ENCODE assay signal across 27 mouse cellular contexts in the genomic region with DNA sequence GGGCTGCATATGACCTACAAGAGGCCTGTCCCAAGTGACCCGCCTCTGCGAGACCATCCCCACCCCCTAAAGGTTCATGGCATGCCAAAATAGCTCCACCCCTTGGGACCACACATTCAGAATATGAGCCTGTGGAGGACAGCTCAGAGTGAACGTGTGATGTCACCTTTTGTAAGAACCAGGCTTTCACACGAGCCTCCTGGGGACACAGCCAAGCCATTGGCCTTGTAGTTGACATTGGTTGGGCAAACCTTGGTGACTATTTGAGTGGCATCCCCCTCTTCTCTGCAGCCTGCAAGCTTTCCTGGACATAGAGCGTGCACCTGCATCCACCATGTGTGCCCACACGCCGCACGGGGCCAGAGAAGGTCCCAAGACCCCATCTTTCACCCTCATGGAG. TPM values are rescaled to one million over a fixed set of nuclear protein-coding genes. Genes with fewer than 3 reads are reported as not detected.
DNase-seq lines count a peak whose midpoint lies in the region; ATAC-seq and TF ChIP-seq lines count a peak whose summit lies in the region.
"Had no signal": no experiment of that assay in that cellular context is flagged by ENCODE, and none has a peak within 500 bp of the region (broad histone marks: within the 10 kb centered on the region; RNA-seq: fewer than 3 reads in every experiment).

No protein-coding gene starts in this region.

- no peak for TF ChIP-seq EP300 in CH12.LX (IDR thresholded peaks at IDR 0.05; ENCODE audit: low read length)

- peaks cover 0 to 31% of the 10 kb centered on the region in 2 experiments; a peak in 2 of 4 replicates for H3K4me1 ChIP-seq in CH12.LX (ENCODE audit: control insufficient read depth in 1 of 2, insufficient read depth in 2 of 2)
- H3K4me1 ChIP-seq: forebrain, embryonic 13.5 days had no signal

- H3K4me3 ChIP-seq in gastrocnemius, adult 2 months, result no peak overlapping the region
- H3K4me3 ChIP-seq in CH12.LX (replicated peaks in 1 of 3; ENCODE audit: low read depth in 2 of 3, low read length in 2 of 3, poor library complexity in 1 of 3), result no peak overlapping the region
- H3K4me3 ChIP-seq: forebrain, embryonic 10.5 days; forebrain, embryonic 13.5 days; heart, embryonic 10.5 days; heart, embryonic 13.5 days; hindbrain, embryonic 12.5 days; hindbrain, embryonic 15.5 days; intestine, embryonic 15.5 days had no signal

- no peak overlapping the region for H3K9ac ChIP-seq in CH12.LX (ENCODE audit: insufficient read depth, low read depth)
- H3K9ac ChIP-seq: forebrain, embryonic 13.5 days; heart, embryonic 13.5 days; hindbrain, embryonic 12.5 days; hindbrain, embryonic 15.5 days; intestine, embryonic 15.5 days had no signal

- no peaks in the 10 kb centered on the region for H3K36me3 ChIP-seq in CH12.LX (replicated peaks in 1 of 2; ENCODE audit: control insufficient read depth in 1 of 2, insufficient read depth in 1 of 2, low read length in 1 of 2)
- H3K36me3 ChIP-seq: forebrain, embryonic 10.5 days; G1E; hindbrain, embryonic 12.5 days; hindbrain, embryonic 15.5 days; intestine, embryonic 15.5 days had no signal

- in situ Hi-C loops in CH12.LX (cut with MboI; ENCODE audit: low pct_ligation_motif_present, low pct_unique_long_range_greater_than_20kb, low sequenced_read_pairs), result no loop called here

- no peaks in the 10 kb centered on the region for H3K79me2 ChIP-seq in CH12.LX (replicated peaks; ENCODE audit: control insufficient read depth, extremely low read depth, insufficient read depth, poor library complexity, severe bottlenecking)

- no peak for TF ChIP-seq CTCF in gastrocnemius, adult 2 months (IDR thresholded peaks at IDR 0.05)
- TF ChIP-seq CTCF in CH12.LX (conservative IDR thresholded peaks at IDR 0.05 in 1 of 2, IDR thresholded peaks at IDR 0.05 in 1 of 2; ENCODE audit: low read depth in 2 of 2, low read length in 2 of 2), result no peak

- peaks cover 4% of the 10 kb centered on the region for H3K27me3 ChIP-seq in CH12.LX (replicated peaks)
- H3K27me3 ChIP-seq: hindbrain, embryonic 12.5 days; hindbrain, embryonic 15.5 days; intestine, embryonic 15.5 days; Patski had no signal

- peak; percentile 25 to 68 for DNase-seq in adrenal gland, adult (ENCODE audit: inconsistent age in 2 of 2, low spot score in 1 of 2)
- DNase-seq in adrenal gland, postnatal 4 days (ENCODE audit: low spot score in 2 of 2), result no peak
- DNase-seq in gastrocnemius, adult 2 months, result peak; percentile 3
- no peak for DNase-seq in gastrocnemius, adult 8-10 months (ENCODE audit: low spot score in 2 of 2)
- DNase-seq in CH12.LX (ENCODE audit: extremely low read depth), result peak; percentile 33
- DNase-seq in adrenal gland, postnatal 36 days, result peak; percentile 44 to 62
- DNase-seq: cerebellum, adult 18-20 months; cerebellum, adult 9-10 months; cerebellum, postnatal 14 days; gastrocnemius, postnatal 25 days; heart, adult 18-20 months; heart, postnatal 14 days; heart, postnatal 4 days; kidney, adult 11 months had no signal

- intact Hi-C loops in gastrocnemius, adult 2 months (cut with DNase I), result no loop called here

- dilution Hi-C loops in CH12.LX (cut with MboI; ENCODE audit: extremely low pct_ligation_motif_present, extremely low pct_unique_long_range_greater_than_20kb, low sequenced_read_pairs), result no loop called here

- TF ChIP-seq POLR2A in CH12.LX (IDR thresholded peaks at IDR 0.05; ENCODE audit: low read depth, low read length), result no peak

- no peak overlapping the region for H3K27ac ChIP-seq in gastrocnemius, adult 2 months
- no peak overlapping the region for H3K27ac ChIP-seq in CH12.LX (ENCODE audit: insufficient read depth, low read depth)
- H3K27ac ChIP-seq: forebrain, embryonic 10.5 days; forebrain, embryonic 13.5 days; heart, embryonic 10.5 days; heart, embryonic 13.5 days; hindbrain, embryonic 12.5 days; hindbrain, embryonic 15.5 days; intestine, embryonic 15.5 days had no signal

- H3K9me3 ChIP-seq in CH12.LX (replicated peaks; ENCODE audit: low read length), result no peaks in the 10 kb centered on the region
- H3K9me3 ChIP-seq: forebrain, embryonic 10.5 days; forebrain, embryonic 13.5 days; G1E; heart, embryonic 10.5 days; heart, embryonic 13.5 days; hindbrain, embryonic 12.5 days; hindbrain, embryonic 15.5 days; intestine, embryonic 15.5 days had no signal

- TF ChIP-seq RAD21 in CH12.LX (IDR thresholded peaks at IDR 0.05; ENCODE audit: low read depth, low read length), result no peak

- H3K4me2 ChIP-seq in CH12.LX (ENCODE audit: insufficient read depth, low read depth, poor library complexity, severe bottlenecking), result no peak overlapping the region
- H3K4me2 ChIP-seq: forebrain, embryonic 13.5 days; heart, embryonic 13.5 days; hindbrain, embryonic 12.5 days; hindbrain, embryonic 15.5 days; intestine, embryonic 15.5 days had no signal

- no peak for ATAC-seq in megakaryocyte, adult 5-6 weeks (ENCODE audit: poor library complexity, severe bottlenecking)
- ATAC-seq: forebrain, embryonic 13.5 days; forebrain, embryonic 16.5 days; intestine, embryonic 15.5 days; Patski had no signal

TF ChIP-seq in CH12.LX, 34 proteins besides CTCF, POLR2A, EP300 and RAD21:
- TF ChIP-seq ETS1 (conservative IDR thresholded peaks at IDR 0.05; ENCODE audit: low read depth, low read length) (peak; percentile 34), MXI1 (IDR thresholded peaks at IDR 0.05; ENCODE audit: low read depth, low read length) (no peak)

RNA-seq across cellular contexts. Expression of a gene that starts 15.4 kb away (rescaled TPM):
- not detected for total RNA-seq in adrenal gland, postnatal 4 days (2021)
- under 1 TPM in 1 of 2 experiments, not detected in 1; 0.28 TPM for total RNA-seq in gastrocnemius, adult 2 months (2021)
- under 1 TPM in 1 of 4 experiments, not detected in 3; 0.34 TPM for total RNA-seq in gastrocnemius, adult 8-10 months (2022)
- total RNA-seq in CH12.LX (2012; rRNA removed) (0.29 and 0.81 TPM in 2 replicates), CH12.LX (2014; rRNA removed) (1.00 and 1.5 TPM in 2 replicates)
- polyA plus RNA-seq in CH12.LX (2012; ENCODE audit: insufficient read length, low read depth), result 0.87 and 1.0 TPM in 2 replicates
- total RNA-seq in adrenal gland, postnatal 36 days (2021), result not detected
- not detected in 2 replicates for total RNA-seq in megakaryocyte, adult 5-6 weeks (2015)
- total RNA-seq in megakaryocyte, adult 5-6 weeks (2017), result not detected in 2 replicates
- total RNA-seq: G1E; gastrocnemius, adult 18-20 months; gastrocnemius, postnatal 25 days; heart, adult 18-20 months; heart, postnatal 14 days; heart, postnatal 4 days had no signal
- polyA plus RNA-seq: forebrain, embryonic 10.5 days; forebrain, embryonic 13.5 days; forebrain, embryonic 16.5 days; G1E; heart, embryonic 10.5 days; heart, embryonic 13.5 days; heart, embryonic 16.5 days; hindbrain, embryonic 12.5 days had no signal

RNA-seq across cellular contexts. Expression of a gene that starts 24.5 kb away (rescaled TPM):
- 10 to 100 TPM in 1 of 2 experiments, 1 to 10 TPM in 1; 9.6 to 10.7 TPM for total RNA-seq in adrenal gland, postnatal 4 days (2021)
- under 1 TPM; 0.39 to 0.82 TPM for total RNA-seq in gastrocnemius, adult 2 months (2021)
- total RNA-seq in gastrocnemius, adult 8-10 months (2022), result under 1 TPM; 0.27 to 0.35 (median 0.33) TPM
- total RNA-seq in CH12.LX (2012; rRNA removed) (not detected in 2 replicates), CH12.LX (2014; rRNA removed) (not detected in 2 replicates)
- polyA plus RNA-seq in CH12.LX (2012; ENCODE audit: insufficient read length, low read depth), result 0.06 TPM in 1 of 2 replicates, not detected in the other
- 10 to 100 TPM; 12.0 to 23.9 TPM for total RNA-seq in adrenal gland, postnatal 36 days (2021)
- not detected in 2 replicates for total RNA-seq in megakaryocyte, adult 5-6 weeks (2015)
- not detected in 2 replicates for total RNA-seq in megakaryocyte, adult 5-6 weeks (2017)

Comparison
In these comparisons a context has a peak if more than half of its experiments do, and no peak if none do; other contexts are left out.
1. DNase-seq: peak in adrenal gland, adult (2 of 2), gastrocnemius, adult 2 months (single experiment), CH12.LX (single experiment) and adrenal gland, postnatal 36 days (2 of 2); none in adrenal gland, postnatal 4 days (0 of 2) and gastrocnemius, adult 8-10 months (0 of 2).
2. RNA of a gene that starts 24.5 kb away (total RNA-seq): 12.0 to 23.9 TPM in adrenal gland, postnatal 36 days and 9.6 to 10.7 TPM in adrenal gland, postnatal 4 days; 0.39 to 0.82 TPM in gastrocnemius, adult 2 months, 0.27 to 0.35 TPM in gastrocnemius, adult 8-10 months, not detected in CH12.LX and not detected in megakaryocyte, adult 5-6 weeks; every median in the first group is over 4 times any median in the second.